In the genomic region with DNA sequence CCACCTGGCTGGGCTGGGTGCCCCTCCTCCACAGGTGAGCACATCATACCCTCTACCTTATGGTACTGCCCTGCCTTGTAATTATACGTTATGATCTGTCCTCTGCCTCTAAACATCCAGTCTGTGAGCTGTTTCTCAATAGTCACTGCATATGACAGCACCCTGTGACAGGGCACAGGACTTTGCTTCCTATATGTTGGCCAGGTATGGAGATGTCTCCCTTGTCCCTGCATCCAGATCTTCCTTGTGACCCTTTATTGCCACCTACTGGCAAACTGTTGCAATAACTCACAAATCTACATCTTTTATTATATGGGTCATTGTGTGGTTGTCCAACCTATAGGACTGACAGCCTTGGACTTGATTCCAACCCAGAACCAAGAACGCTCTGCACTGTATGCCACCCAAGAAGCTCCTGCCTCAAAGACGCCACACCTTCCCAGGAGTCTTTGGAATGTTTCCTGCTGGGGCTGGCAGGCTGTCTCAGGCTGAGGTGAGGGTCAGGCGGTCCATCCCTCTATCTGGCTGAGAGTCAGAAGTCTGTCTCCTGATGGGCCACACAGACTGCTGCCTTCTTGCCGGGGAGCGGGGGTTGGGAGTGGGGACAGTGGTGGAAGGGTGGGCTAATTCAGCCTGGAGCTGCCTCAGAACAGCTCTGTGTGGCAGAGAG, we compare ENCODE assay signal across 7 mouse cellular contexts. TPM values are rescaled to one million over a fixed set of nuclear protein-coding genes. Genes with fewer than 3 reads are reported as not detected.
A peak's percentile ranks its signal among the peaks of the same experiment; 100 is the strongest.
DNase-seq lines count a peak whose midpoint lies in the region; ATAC-seq and TF ChIP-seq lines count a peak whose summit lies in the region.

No protein-coding gene starts in this region.

- in situ Hi-C loops in CH12.LX (cut with MboI; ENCODE audit: low pct_ligation_motif_present, low pct_unique_long_range_greater_than_20kb, low sequenced_read_pairs), result loop anchor here (5.0 to 25.0 kb wide), 3 partner anchors 145 to 490 kb away; a partner anchor contains a TSS

- H3K27ac ChIP-seq in CH12.LX (ENCODE audit: insufficient read depth, low read depth), result no peak overlapping the region
- no peak overlapping the region for H3K27ac ChIP-seq in heart, postnatal 0 days (ENCODE audit: low read depth)
- H3K27ac ChIP-seq in lung, postnatal 0 days (ENCODE audit: low read length), result no peak overlapping the region

- dilution Hi-C loops in CH12.LX (cut with MboI; ENCODE audit: extremely low pct_ligation_motif_present, extremely low pct_unique_long_range_greater_than_20kb, low sequenced_read_pairs), result no loop called here

- TF ChIP-seq RAD21 in CH12.LX (IDR thresholded peaks at IDR 0.05; ENCODE audit: low read depth, low read length), result peak; percentile 79

- no peaks in the 10 kb centered on the region; a peak in 1 of 4 replicates for H3K4me1 ChIP-seq in CH12.LX (ENCODE audit: control insufficient read depth in 1 of 2, insufficient read depth in 2 of 2)
- no peaks in the 10 kb centered on the region for H3K4me1 ChIP-seq in heart, postnatal 0 days (ENCODE audit: control insufficient read depth, insufficient read depth)
- H3K4me1 ChIP-seq in lung, postnatal 0 days (ENCODE audit: insufficient read depth, low read depth, low read length), result peaks cover 3% of the 10 kb centered on the region; the same call in 1 of the 2 replicates

- peak; percentile 78 to 79 for TF ChIP-seq CTCF in CH12.LX (conservative IDR thresholded peaks at IDR 0.05 in 1 of 2, IDR thresholded peaks at IDR 0.05 in 1 of 2; ENCODE audit: low read depth in 2 of 2, low read length in 2 of 2)
- TF ChIP-seq CTCF in heart, postnatal 0 days (IDR thresholded peaks at IDR 0.05; ENCODE audit: low read depth), result peak; percentile 91
- peak; percentile 93 for TF ChIP-seq CTCF in lung, postnatal 0 days (IDR thresholded peaks at IDR 0.05)

- H3K9ac ChIP-seq in CH12.LX (ENCODE audit: insufficient read depth, low read depth), result no peak overlapping the region
- no peak overlapping the region for H3K9ac ChIP-seq in heart, postnatal 0 days (replicated peaks; ENCODE audit: low read depth, low read length)
- no peak overlapping the region for H3K9ac ChIP-seq in lung, postnatal 0 days (replicated peaks; ENCODE audit: low read depth)

- H3K27me3 ChIP-seq in CH12.LX (replicated peaks), result no peaks in the 10 kb centered on the region
- no peaks in the 10 kb centered on the region for H3K27me3 ChIP-seq in heart, postnatal 0 days (ENCODE audit: control insufficient read depth, insufficient read depth, low read length)
- no peaks in the 10 kb centered on the region for H3K27me3 ChIP-seq in lung, postnatal 0 days (replicated peaks; ENCODE audit: insufficient read depth, low read length)

- peak; percentile 41 for DNase-seq in CH12.LX (ENCODE audit: extremely low read depth)
- DNase-seq in NIH3T3 (ENCODE audit: low read depth), result peak; percentile 86
- peak; percentile 60 for DNase-seq in heart, postnatal 0 days (ENCODE audit: low spot score)
- peak; percentile 71 for DNase-seq in kidney, postnatal 14 days
- peak; percentile 83 for DNase-seq in lung, postnatal 0 days (ENCODE audit: low spot score)
- peak; percentile 39 for DNase-seq in right cerebral cortex, postnatal 25 days

- H3K9me3 ChIP-seq in CH12.LX (replicated peaks; ENCODE audit: low read length), result no peaks in the 10 kb centered on the region
- no peaks in the 10 kb centered on the region for H3K9me3 ChIP-seq in heart, postnatal 0 days (replicated peaks; ENCODE audit: control insufficient read depth, low read length)
- no peaks in the 10 kb centered on the region for H3K9me3 ChIP-seq in lung, postnatal 0 days (ENCODE audit: low read length)

- WGBS in heart, postnatal 0 days, result 37% methylated on average over 6 of the region's 6 CpGs
- WGBS in lung, postnatal 0 days, result 36% methylated on average over 6 of the region's 6 CpGs

- no peak for TF ChIP-seq EP300 in CH12.LX (IDR thresholded peaks at IDR 0.05; ENCODE audit: low read length)
- TF ChIP-seq EP300 in heart, postnatal 0 days (IDR thresholded peaks at IDR 0.05; ENCODE audit: low read depth), result no peak
- 0 out of 2 replicates have a peak, but pooled peaks have one; percentile 16 for TF ChIP-seq EP300 in lung, postnatal 0 days (IDR thresholded peaks at IDR 0.05)

- no peak overlapping the region for H3K4me2 ChIP-seq in CH12.LX (ENCODE audit: insufficient read depth, low read depth, poor library complexity, severe bottlenecking)
- no peak overlapping the region for H3K4me2 ChIP-seq in heart, postnatal 0 days (ENCODE audit: low read depth, low read length)
- H3K4me2 ChIP-seq in lung, postnatal 0 days (replicated peaks; ENCODE audit: low read depth, low read length), result no peak overlapping the region

- ATAC-seq in common myeloid progenitor, adult 5-6 weeks (replicated peaks; ENCODE audit: low read depth, poor library complexity, severe bottlenecking), result peak; percentile 87
- ATAC-seq in heart, postnatal 0 days (ENCODE audit: insufficient read depth, low read depth), result peak; percentile 60
- ATAC-seq in lung, postnatal 0 days, result peak; percentile 67

- no peak for TF ChIP-seq POLR2A in CH12.LX (IDR thresholded peaks at IDR 0.05; ENCODE audit: low read depth, low read length)

- no peaks in the 10 kb centered on the region for H3K79me2 ChIP-seq in CH12.LX (replicated peaks; ENCODE audit: control insufficient read depth, extremely low read depth, insufficient read depth, poor library complexity, severe bottlenecking)

- no peak overlapping the region for H3K4me3 ChIP-seq in CH12.LX (replicated peaks in 1 of 3; ENCODE audit: low read depth in 2 of 3, low read length in 2 of 3, poor library complexity in 1 of 3)
- no peak overlapping the region for H3K4me3 ChIP-seq in heart, postnatal 0 days (ENCODE audit: low read depth, low read length)
- no peak overlapping the region for H3K4me3 ChIP-seq in lung, postnatal 0 days (ENCODE audit: low read depth, low read length)

- peaks cover 24 to 96% of the 10 kb centered on the region in 2 experiments for H3K36me3 ChIP-seq in CH12.LX (replicated peaks in 1 of 2; ENCODE audit: control insufficient read depth in 1 of 2, insufficient read depth in 1 of 2, low read length in 1 of 2)
- H3K36me3 ChIP-seq in heart, postnatal 0 days (replicated peaks; ENCODE audit: control insufficient read depth, insufficient read depth, low read length), result no peaks in the 10 kb centered on the region
- no peaks in the 10 kb centered on the region for H3K36me3 ChIP-seq in lung, postnatal 0 days (ENCODE audit: insufficient read depth, low read length)

TF ChIP-seq in CH12.LX, 34 proteins besides CTCF, POLR2A, EP300 and RAD21:
- TF ChIP-seq SMC3 (IDR thresholded peaks at IDR 0.05; ENCODE audit: low read depth, low read length) (peak; percentile 69), CHD1 (IDR thresholded peaks at IDR 0.05; ENCODE audit: low read depth, low read length) (no peak), NELFE (IDR thresholded peaks at IDR 0.05; ENCODE audit: low read depth, low read length) (no peak)

RNA-seq across cellular contexts. Expression of a gene that starts 46.2 kb away (rescaled TPM):
- total RNA-seq in CH12.LX (2012; rRNA removed), result 3.7 and 8.9 TPM in 2 replicates
- total RNA-seq in CH12.LX (2014; rRNA removed), result 2.6 and 2.8 TPM in 2 replicates
- 5.6 and 5.9 TPM in 2 replicates for polyA plus RNA-seq in CH12.LX (2012; ENCODE audit: insufficient read length, low read depth)
- total RNA-seq in common myeloid progenitor, adult 5-6 weeks (2017), result 0.37 and 1.6 TPM in 2 replicates
- total RNA-seq in heart, postnatal 0 days (2014; rRNA removed; ENCODE audit: low replicate concordance), result 0.15 TPM in 1 of 2 replicates, not detected in the other
- 0.48 and 0.60 TPM in 2 replicates for polyA plus RNA-seq in heart, postnatal 0 days (2015; fragmentation: Nextera tagmentation; extraction: Ambion mirVana)
- polyA plus RNA-seq in lung, postnatal 0 days (2015; fragmentation: Nextera tagmentation; extraction: Ambion mirVana), result 0.72 and 0.89 TPM in 2 replicates
